Mouse (Mus musculus): ENCODE measurements around the gene Cdr2. TPM values are rescaled to one million over a fixed set of nuclear protein-coding genes. Genes with fewer than 3 reads are reported as not detected.

Gene Cdr2
- total and polyA plus RNA-seq, 3 experiments = 15.8 to 17.4 TPM; not detected in 1

DNA sequence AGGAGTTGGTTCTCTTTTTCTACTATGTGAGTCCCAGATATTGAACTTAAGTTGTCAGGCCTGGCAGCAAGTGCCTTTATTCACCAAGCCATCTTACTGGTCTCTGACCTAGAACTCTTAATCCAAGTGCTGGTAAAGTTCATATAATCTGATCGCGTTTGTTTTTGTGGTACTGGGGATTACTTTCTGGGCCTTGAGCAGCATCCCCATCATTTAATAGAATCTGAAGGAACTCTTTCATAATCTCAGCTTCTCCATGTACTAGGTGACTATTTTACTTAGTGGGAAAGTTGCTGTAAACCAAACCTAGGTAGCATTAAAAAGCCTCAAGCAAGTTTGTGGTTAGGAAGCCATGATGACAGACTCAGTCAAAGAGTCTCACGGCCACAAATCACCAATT lies 19.8 kb upstream of the Cdr2 start:
- no peaks in the 10 kb centered on the region for H3K9me3 ChIP-seq (replicated peaks; ENCODE audit: insufficient read depth, low read length)
- TF ChIP-seq ETS1 (IDR thresholded peaks at IDR 0.05; ENCODE audit: low read depth, low read length) (no peak), POLR2AphosphoS5 (IDR thresholded peaks at IDR 0.05; ENCODE audit: borderline replicate concordance, low read depth, low read length) (no peak), CTCF (IDR thresholded peaks at IDR 0.05 in 2 of 3, conservative IDR thresholded peaks at IDR 0.05 in 1 of 3; ENCODE audit: control insufficient read depth in 1 of 3, insufficient read depth in 1 of 3, low read depth in 2 of 3, low read length in 3 of 3, poor library complexity in 1 of 3, severe bottlenecking in 1 of 3) (no peak), ZC3H11A (IDR thresholded peaks at IDR 0.05; ENCODE audit: low read depth, low read length) (no peak), BHLHE40 (IDR thresholded peaks at IDR 0.05; ENCODE audit: borderline replicate concordance, low read depth, low read length) (no peak), JUND (IDR thresholded peaks at IDR 0.05; ENCODE audit: low read depth, low read length) (no peak), MAX (IDR thresholded peaks at IDR 0.05; ENCODE audit: low read length) (no peak), USF2 (IDR thresholded peaks at IDR 0.05; ENCODE audit: borderline replicate concordance in 1 of 2, insufficient read depth in 1 of 2, low read depth in 1 of 2, low read length in 2 of 2) (no peak), NELFE (IDR thresholded peaks at IDR 0.05; ENCODE audit: low read depth, low read length) (no peak), NRF1 (IDR thresholded peaks at IDR 0.05; ENCODE audit: insufficient read depth, low read depth, low read length, poor library complexity, severe bottlenecking) (no peak), ZMIZ1 (IDR thresholded peaks at IDR 0.05; ENCODE audit: low read depth, low read length) (no peak), UBTF (IDR thresholded peaks at IDR 0.05; ENCODE audit: borderline replicate concordance, insufficient read depth, low read depth, low read length) (no peak), USF1 (IDR thresholded peaks at IDR 0.05; ENCODE audit: low read depth, low read length) (no peak), MAZ (IDR thresholded peaks at IDR 0.05; ENCODE audit: low read depth, low read length) (no peak), CHD2 (IDR thresholded peaks at IDR 0.05; ENCODE audit: low read length) (no peak), GATA1 (IDR thresholded peaks at IDR 0.05; ENCODE audit: low read depth, low read length) (no peak)
- H3K79me2 ChIP-seq (ENCODE audit: control insufficient read depth, insufficient read depth, low read length, poor library complexity) = no peaks in the 10 kb centered on the region
- H3K27me3 ChIP-seq (ENCODE audit: control insufficient read depth in 1 of 2, insufficient read depth in 2 of 2, low read length in 2 of 2) = peaks cover 3% of the 10 kb centered on the region in 2 experiments
- no peak for DNase-seq (ENCODE audit: low read depth, low spot score)
- H3K4me3 ChIP-seq (ENCODE audit: control insufficient read depth in 1 of 2, insufficient read depth in 1 of 2, low read depth in 2 of 2, low read length in 2 of 2) = no peak overlapping the region
- no peaks in the 10 kb centered on the region for H3K4me1 ChIP-seq (ENCODE audit: control insufficient read depth in 1 of 2, insufficient read depth in 2 of 2, low read length in 2 of 2)
- H3K36me3 ChIP-seq (ENCODE audit: control insufficient read depth in 1 of 2, insufficient read depth in 2 of 2, low read length in 2 of 2) = no peaks in the 10 kb centered on the region
- no peak overlapping the region for H3K27ac ChIP-seq (ENCODE audit: control insufficient read depth, low read depth, low read length)
- H3K9ac ChIP-seq (ENCODE audit: control insufficient read depth, low read depth, low read length, poor library complexity, severe bottlenecking) = no peak overlapping the region

DNA sequence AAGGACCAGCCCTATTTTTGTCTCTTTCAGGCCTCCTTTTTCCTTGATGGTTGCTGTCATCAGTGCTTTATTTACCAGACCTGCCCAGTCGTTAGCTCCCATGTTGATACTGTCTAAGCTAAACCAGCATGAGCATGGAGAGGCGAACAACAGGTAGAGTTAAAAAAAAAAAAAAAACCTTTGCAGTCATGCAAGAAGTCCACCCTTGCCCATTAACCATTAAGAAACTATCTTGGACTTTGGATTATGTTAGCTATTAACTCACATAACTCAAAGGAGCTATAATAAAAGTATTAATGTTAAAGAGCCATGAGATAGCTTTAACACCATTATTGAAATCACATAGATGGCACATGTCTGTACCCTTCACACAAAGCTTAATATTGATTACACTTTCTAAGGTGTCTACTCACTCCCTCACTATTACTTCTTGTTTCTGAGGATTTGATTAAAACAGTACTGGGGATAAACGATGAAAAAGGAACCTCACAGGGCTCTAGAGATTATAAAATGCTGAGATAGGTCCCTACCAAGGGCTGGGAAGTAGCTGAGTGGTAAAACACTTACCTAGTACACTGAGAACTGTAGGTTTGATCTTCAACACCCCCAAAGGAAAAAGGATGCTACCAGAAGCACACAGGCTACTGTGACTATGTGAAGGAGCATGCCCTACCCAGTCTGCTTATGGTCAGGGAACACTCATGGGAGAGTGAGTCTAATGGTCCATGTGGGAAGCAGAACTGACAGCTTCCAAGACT lies 18.1 kb upstream of the Cdr2 start:
- H3K27ac ChIP-seq (ENCODE audit: control insufficient read depth, low read depth, low read length) = no peak overlapping the region
- no peak for DNase-seq (ENCODE audit: low read depth, low spot score)
- H3K9me3 ChIP-seq (replicated peaks; ENCODE audit: insufficient read depth, low read length) = no peaks in the 10 kb centered on the region

More for the DNA sequence above, 18.1 kb upstream of the Cdr2 start:
- no peaks in the 10 kb centered on the region for H3K36me3 ChIP-seq (ENCODE audit: control insufficient read depth in 1 of 2, insufficient read depth in 2 of 2, low read length in 2 of 2)
- no peak overlapping the region for H3K9ac ChIP-seq (ENCODE audit: control insufficient read depth, low read depth, low read length, poor library complexity, severe bottlenecking)
- no peak overlapping the region for H3K4me3 ChIP-seq (ENCODE audit: control insufficient read depth in 1 of 2, insufficient read depth in 1 of 2, low read depth in 2 of 2, low read length in 2 of 2)
- H3K79me2 ChIP-seq (ENCODE audit: control insufficient read depth, insufficient read depth, low read length, poor library complexity) = no peaks in the 10 kb centered on the region
- H3K27me3 ChIP-seq (ENCODE audit: control insufficient read depth in 1 of 2, insufficient read depth in 2 of 2, low read length in 2 of 2) = peaks cover 0 to 3% of the 10 kb centered on the region in 2 experiments; a peak in 3 of 4 replicates
- no peaks in the 10 kb centered on the region for H3K4me1 ChIP-seq (ENCODE audit: control insufficient read depth in 1 of 2, insufficient read depth in 2 of 2, low read length in 2 of 2)
- TF ChIP-seq TCF12 (IDR thresholded peaks at IDR 0.05; ENCODE audit: low read depth, low read length) = no peak
- no peak for TF ChIP-seq UBTF (IDR thresholded peaks at IDR 0.05; ENCODE audit: borderline replicate concordance, insufficient read depth, low read depth, low read length)
- TF ChIP-seq TBP (IDR thresholded peaks at IDR 0.05; ENCODE audit: low read depth, low read length) = no peak
- TF ChIP-seq ZKSCAN1 (IDR thresholded peaks at IDR 0.05; ENCODE audit: low read depth, low read length) = no peak
- no peak for TF ChIP-seq CTCF (IDR thresholded peaks at IDR 0.05 in 2 of 3, conservative IDR thresholded peaks at IDR 0.05 in 1 of 3; ENCODE audit: control insufficient read depth in 1 of 3, insufficient read depth in 1 of 3, low read depth in 2 of 3, low read length in 3 of 3, poor library complexity in 1 of 3, severe bottlenecking in 1 of 3)
- TF ChIP-seq CHD2 (IDR thresholded peaks at IDR 0.05; ENCODE audit: low read length) = no peak
- TF ChIP-seq NELFE (IDR thresholded peaks at IDR 0.05; ENCODE audit: low read depth, low read length) = no peak
- no peak for TF ChIP-seq USF2 (IDR thresholded peaks at IDR 0.05; ENCODE audit: borderline replicate concordance in 1 of 2, insufficient read depth in 1 of 2, low read depth in 1 of 2, low read length in 2 of 2)
- no peak for TF ChIP-seq E2F4 (IDR thresholded peaks at IDR 0.05; ENCODE audit: borderline replicate concordance, low read depth, low read length)
- no peak for TF ChIP-seq ZMIZ1 (IDR thresholded peaks at IDR 0.05; ENCODE audit: low read depth, low read length)
- TF ChIP-seq SMC3 (IDR thresholded peaks at IDR 0.05; ENCODE audit: low read depth, low read length) = no peak
- no peak for TF ChIP-seq SIN3A (IDR thresholded peaks at IDR 0.05; ENCODE audit: low read length)
- no peak for TF ChIP-seq CHD1 (IDR thresholded peaks at IDR 0.05; ENCODE audit: low read depth, low read length)
- TF ChIP-seq GATA1 (IDR thresholded peaks at IDR 0.05; ENCODE audit: low read depth, low read length) = no peak
- no peak for TF ChIP-seq MXI1 (IDR thresholded peaks at IDR 0.05; ENCODE audit: low read depth, low read length)
